Mouse (Mus musculus): ENCODE results near the gene Pex6.

- TF ChIP-seq MAX (IDR thresholded peaks at IDR 0.05; ENCODE audit: low read length) (no peak), JUN (IDR thresholded peaks at IDR 0.05; ENCODE audit: insufficient read depth, low read depth, low read length) (no peak), CHD1 (IDR thresholded peaks at IDR 0.05; ENCODE audit: low read depth, low read length) (no peak), MXI1 (IDR thresholded peaks at IDR 0.05; ENCODE audit: low read depth, low read length) (no peak), UBTF (IDR thresholded peaks at IDR 0.05; ENCODE audit: low read depth, low read length) (no peak), CTCF (conservative IDR thresholded peaks at IDR 0.05 in 1 of 2, IDR thresholded peaks at IDR 0.05 in 1 of 2; ENCODE audit: low read depth in 2 of 2, low read length in 2 of 2) (no peak), POLR2A (IDR thresholded peaks at IDR 0.05; ENCODE audit: low read depth, low read length) (no peak), SIN3A (IDR thresholded peaks at IDR 0.05; ENCODE audit: low read length) (no peak), PAX5 (IDR thresholded peaks at IDR 0.05; ENCODE audit: low read length) (no peak), SMC3 (IDR thresholded peaks at IDR 0.05; ENCODE audit: low read depth, low read length) (no peak), USF2 (conservative IDR thresholded peaks at IDR 0.05; ENCODE audit: low read depth, low read length) (no peak)
These were observed 32.8 kb upstream of the Pex6 start, which contains the start of gene Mea1 for GRCm38 (mm10) chr17:46678416-46678815.

All from CH12.LX (cell line).